Mouse (Mus musculus) layer of hippocampus, adult 9-11 months (tissue): Measurements from ENCODE around the gene Gm17677.

ENCODE experiments used
- DNase-seq: peaks from one replicate; pipeline ENCODE4 v3.0.0; 2022

The Gm17677 gene

GRCm38 (mm10) chr9:35740749-35741148 lies at the start of gene Gm17677:
Gene Gm17677 (plus strand): TSS chr9:35741049.
- DNase-seq: no peak

GRCm38 (mm10) chr9:35691924-35692323 lies 48.9 kb upstream of the Gm17677 start:
- no peak for DNase-seq

- DNase-seq: no peak
Measured at GRCm38 (mm10) chr9:35707265-35707664, 33.6 kb upstream of the Gm17677 start.

GRCm38 (mm10) chr9:35756843-35757242 lies 16.0 kb downstream of the Gm17677 start:
- DNase-seq: no peak

- no peak for DNase-seq
Measured at GRCm38 (mm10) chr9:35778009-35778408, 37.2 kb downstream of the Gm17677 start, which contains the start of gene Gm17727. Gene Gm17727 (minus strand): TSS chr9:35778109.

GRCm38 (mm10) chr9:35790001-35790400 lies 49.2 kb downstream of the Gm17677 start, which contains the start of the genes Gm27235 and D730048I06Rik:
Gene Gm27235 (minus strand): TSS chr9:35790101.
Gene D730048I06Rik (minus strand): TSS chr9:35790112.
- DNase-seq: no peak
